Mouse (Mus musculus): ENCODE data around the gene Rbfox1.

Gene Rbfox1

DNA sequence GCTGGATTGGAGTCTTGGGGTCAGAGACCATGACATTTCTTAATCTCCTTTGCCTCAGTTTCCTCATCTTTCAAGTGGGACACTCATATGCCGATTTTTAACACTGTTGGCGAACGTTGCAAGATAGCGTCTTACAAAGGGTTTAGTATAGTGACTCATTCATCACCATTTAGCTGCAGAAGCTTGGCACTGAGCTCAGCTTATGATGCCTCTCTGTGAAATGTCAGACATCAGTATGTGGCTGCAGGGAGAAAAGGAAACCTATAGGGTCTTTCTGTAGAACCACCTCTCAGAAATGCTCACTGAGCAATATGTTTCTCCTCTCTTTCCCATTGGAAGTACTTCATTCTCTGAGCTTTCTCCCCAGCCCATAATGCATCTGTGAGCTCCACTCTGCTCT lies 356.2 kb downstream of the Rbfox1 start:
- DNase-seq = no peak

DNA sequence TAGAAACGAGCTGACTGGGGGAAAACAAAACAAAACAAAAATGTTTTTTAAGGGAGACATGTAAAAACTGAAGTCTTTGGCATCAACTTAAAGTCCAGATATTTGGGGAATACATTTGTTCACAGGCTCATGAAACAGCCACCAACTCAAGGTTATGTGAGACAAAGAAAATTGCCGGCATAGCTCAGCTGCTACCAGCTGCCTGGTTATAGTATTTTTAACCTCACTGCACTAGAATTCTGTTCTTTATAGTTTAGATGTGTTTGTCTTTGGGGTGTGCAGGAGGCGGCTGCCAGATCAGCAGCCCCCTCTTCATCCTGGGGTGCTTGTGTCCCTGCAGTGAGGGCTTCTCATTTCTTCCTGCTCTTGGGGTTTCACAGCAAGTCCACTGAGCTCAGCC lies 357.3 kb downstream of the Rbfox1 start:
- DNase-seq = no peak

DNA sequence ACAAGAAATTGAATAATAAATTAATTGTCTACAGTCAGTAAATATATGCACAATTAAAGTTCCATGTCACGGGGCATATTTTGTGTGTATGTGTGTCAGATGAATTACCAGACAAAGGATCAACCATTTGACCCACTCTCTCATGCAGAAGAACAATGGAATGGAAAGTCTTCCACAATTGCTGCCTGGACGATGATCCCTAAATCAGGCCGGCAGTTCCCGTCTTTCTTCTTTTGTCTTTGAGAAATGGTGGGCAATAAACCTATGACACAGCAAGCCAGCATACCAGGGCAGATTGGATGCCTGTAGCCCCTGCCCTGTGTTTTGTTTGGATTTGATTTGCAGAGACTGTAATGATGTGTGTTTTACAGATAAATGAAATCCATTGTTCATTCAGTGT lies 362.4 kb downstream of the Rbfox1 start:
- DNase-seq = peak; percentile 93

DNA sequence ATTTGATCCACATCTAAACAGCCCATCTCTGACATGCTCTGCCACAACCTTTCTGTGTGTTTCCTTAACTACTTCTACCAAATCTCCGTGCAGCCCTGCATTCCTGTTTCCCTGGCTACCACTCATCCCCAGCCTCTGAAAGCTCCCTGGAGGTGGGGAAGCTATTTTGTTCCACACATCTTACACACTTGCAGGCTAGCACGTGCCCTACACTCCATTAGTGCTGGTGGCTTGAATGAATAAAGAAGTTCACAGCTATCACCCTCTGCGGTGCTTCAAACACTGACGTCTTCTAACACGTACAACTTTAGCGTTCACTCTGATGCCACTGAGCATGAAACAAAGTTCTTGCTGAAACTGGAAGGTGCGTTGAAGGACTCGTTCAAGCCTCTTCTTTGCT lies 379.4 kb downstream of the Rbfox1 start:
- no peak for DNase-seq

DNA sequence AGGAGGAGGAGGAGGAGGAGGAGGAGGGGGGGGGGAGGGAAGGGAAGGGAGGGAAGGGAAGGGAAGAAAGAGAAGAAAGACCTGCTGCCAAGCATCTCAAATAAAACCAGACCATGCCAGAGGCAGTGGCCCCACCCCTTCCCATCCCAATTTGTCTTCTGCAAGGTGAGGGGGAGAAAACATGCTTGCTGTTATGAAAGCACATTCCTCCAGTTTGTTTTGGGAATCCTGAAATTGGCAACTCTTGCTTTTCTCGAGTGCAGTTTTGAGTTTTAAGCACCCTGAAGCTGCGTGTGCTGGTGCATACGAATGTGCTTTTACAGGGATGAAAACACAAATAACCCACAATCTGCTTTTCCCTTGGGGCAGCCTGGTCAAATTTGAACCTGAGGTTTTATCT lies 380.5 kb downstream of the Rbfox1 start:
- DNase-seq = no peak

DNA sequence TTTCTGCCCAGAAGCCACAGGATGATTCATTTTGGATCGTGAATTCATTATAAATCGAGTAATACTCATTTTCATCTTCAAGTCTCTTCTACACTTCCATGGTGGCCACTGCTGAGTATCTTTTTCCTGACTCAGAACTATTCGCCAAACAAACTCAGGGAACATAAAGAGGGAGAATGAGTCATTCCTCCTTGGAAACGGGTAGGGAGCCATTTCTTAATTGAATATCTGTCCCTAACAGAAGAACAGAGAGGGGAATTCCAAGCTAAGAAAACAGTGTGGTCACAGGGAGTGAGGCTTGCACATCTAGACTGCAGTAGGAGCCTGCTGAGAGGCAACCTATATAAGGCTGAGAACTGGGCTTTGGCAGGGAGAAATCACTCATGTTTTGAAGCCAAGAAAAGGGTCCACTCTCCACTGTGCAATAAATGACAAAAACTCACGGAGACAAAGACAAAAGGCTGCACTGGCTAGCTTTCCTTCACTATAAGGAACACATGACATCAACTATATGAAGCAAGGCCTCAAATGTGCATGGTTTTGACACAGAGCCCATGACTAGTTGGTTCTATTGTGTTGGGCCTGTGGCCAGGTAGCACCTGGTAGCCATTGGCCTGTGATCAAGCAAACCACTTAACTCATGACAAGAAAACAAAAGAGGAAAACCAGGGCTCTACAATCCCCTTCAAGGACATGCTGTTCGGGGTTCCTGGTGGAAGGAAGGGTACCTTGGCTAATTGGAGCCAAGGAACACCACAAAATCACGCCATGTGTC lies 386.6 kb downstream of the Rbfox1 start:
- DNase-seq = no peak

DNA sequence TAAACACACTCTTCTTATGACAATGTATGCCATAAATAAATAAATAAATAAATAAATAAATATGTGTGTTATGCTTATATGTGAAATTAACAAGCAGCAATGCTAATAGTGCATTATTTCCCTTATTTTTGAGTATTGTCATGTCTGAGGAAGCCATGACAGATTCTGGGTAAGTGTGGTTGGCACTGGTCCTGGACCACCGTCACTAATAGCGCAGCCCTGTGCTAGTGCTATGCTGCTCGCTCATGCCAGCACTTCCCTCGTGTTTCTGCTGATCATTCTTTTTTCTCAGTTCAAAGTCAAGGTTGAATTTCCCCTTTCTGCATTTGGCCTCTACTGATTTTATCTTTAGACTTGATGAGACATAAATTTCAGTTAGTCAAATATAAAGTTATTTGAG lies 398.3 kb downstream of the Rbfox1 start:
- no peak for DNase-seq

DNA sequence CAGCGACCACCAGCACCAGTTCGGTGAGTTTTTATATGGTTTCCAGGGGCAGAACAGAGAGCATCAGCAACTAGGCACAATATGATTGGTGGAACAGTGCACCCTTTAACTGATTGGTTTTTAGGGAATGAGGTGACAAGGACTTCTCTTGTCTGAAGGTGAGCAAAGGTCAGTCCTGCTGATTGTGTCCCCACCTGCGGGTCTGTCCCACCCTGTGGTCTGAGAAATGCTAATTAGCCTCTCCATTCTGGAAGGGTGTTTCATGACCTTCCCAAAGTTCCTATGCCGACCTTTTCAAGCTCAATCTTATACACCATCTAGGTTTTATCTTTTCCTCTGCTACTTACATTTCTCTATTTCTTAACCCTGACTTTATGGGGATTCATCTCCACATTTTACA lies 399.2 kb downstream of the Rbfox1 start:
- DNase-seq = no peak

DNA sequence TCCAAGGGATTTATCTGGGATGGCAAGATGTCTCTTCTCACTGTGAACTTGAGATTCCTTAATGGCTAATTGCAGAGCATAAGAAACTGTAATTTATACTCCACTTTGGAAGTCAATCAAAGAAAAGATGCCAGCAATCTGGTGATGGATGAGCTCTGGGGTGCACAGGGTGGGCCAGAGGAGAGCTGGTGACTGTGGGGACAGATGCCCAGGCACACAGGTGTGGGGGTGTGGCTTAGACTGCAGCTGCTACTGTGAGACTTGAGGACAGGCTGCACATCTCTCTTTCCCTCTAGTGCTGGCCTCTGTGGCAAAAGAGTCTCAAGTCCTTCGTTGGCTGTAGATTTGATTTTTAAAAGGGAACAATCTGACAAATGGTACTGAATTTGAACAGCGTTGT lies 402.5 kb downstream of the Rbfox1 start:
- no peak for DNase-seq

DNA sequence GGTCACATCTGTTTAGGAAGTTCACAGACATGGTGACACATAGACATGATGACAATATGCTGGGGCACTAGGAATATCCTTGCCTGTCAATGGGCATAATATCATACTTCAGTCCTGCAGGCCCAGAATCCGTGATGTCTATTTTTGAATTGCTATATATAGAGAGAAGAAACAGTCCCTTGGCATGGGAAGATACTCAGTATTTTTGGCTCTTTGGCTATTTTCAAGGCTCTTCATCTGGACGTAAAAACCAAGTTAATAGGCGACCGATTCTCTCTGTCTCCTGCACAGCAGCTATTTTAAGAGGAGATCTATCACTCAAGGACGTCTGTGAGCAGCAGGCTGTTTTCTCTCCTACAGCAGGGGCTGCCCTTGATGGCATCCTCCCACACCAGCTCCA lies 415.0 kb downstream of the Rbfox1 start:
- no peak for DNase-seq

DNA sequence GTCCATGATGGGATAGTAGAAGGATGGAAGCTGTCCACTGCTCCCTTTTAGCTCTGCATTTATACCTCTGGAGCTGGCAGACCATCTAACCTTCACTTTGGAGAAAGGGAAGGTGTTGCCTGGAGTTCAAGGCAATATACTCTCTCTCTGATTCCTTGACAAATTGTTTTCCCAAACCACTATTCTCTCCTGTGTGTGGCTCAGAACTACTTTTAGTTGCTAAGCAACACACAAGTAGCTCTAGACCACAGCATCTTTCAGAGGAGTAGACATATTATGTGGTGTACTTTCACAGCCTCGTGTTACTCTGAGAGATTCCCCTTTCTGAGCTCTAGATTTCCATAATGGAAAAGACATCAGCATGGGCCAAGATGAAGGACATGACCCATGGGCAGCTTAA lies 417.9 kb downstream of the Rbfox1 start:
- DNase-seq = no peak

DNA sequence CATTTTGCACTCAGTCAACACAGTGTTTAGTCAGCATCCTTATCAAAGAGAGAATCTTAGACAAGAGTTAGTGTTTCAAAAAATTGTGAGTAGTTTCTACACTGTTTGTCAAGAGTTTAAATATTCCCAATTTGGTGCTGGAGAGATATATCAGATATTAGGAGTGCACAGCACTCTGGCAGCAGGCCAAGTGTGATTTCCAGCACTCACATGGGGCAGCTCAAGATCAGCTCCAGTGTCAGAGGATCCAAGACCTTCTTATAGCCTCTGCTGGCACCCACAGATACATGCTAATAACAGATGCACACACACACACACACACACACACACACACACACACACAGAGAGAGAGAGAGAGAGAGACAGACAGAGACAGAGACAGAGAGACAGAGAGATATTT lies 424.8 kb downstream of the Rbfox1 start:
- DNase-seq = no peak

DNA sequence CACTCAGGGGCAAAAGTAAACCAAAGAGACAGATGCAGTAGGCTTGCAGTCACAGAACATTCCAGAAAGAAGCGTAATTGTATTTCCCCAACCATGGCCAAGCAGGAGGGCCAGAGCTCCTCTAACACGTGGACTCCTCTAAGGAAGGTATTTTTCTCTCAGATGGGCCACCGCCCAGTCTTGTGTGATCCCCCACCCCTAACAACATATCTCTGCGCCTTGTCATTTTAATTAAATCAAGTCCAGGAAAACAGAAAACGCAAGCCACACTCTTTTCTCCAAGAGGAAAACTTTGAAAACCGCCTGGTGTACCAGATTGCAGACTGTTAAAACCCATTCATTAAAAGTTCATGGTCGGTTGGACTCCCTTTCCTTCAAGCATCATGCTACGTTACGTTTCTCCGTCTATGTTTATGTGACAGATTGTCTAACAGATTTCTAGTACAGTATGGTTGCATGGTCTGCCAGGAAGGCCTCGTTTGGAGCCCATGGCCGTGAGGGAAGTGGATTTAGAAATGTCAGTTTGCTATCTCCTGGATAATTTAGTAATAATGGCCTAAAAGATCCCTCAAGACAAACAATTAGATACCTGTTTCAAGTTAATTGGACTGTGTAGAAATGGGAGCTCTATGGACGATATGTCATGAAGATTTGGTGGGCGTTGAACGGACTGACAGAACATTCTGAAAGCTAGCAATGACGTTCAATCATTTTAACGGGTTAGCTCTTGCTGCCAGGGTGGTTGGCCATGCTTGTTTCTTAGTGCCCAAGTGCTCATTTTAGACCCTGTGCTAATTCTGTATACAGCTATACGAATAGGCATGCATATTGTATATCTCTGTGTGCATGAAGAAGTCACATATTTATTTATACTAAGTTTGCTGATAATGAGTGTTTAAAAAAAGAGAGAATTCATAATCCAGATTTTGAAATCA lies 425.9 kb downstream of the Rbfox1 start:
- DNase-seq = peak; percentile 66

DNA sequence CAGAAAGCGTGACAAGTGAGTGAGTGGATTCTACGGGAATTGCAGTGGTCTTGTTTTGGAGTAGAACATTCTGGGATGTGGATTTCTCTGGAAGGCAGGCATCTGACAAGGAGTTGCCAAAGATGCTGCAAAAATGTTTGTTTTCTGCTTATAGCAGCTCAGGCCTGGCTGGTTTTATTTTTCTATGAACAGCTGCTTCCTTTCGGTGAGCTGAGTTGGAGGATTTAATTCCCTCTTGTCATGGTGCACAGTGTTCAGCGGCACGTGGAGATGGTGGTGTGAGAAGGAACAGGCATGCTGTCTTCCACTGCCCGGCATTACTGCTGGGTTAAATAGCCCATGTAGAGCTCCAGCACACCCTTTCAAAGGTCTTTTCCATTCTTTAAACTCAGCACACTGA lies 428.5 kb downstream of the Rbfox1 start:
- no peak for DNase-seq

DNA sequence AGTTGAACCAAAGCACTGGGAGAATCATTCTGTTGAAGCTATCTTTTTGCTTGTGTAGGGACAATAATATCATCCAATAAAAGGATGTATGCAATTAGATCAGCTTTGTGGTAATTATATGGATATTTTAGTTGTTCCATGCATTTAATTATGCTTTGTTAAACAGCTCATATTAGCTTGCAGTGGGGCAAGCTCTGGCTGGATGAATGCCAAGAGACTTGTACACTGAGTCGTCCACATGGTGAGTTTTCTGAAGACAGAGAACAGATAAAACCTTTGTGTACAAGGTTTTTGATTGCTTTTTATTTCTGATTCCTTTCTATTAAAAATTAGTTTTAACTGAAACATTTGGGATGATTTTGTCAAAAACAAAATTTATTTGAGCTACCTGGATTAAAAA lies 439.7 kb downstream of the Rbfox1 start:
- DNase-seq = peak; percentile 86

DNA sequence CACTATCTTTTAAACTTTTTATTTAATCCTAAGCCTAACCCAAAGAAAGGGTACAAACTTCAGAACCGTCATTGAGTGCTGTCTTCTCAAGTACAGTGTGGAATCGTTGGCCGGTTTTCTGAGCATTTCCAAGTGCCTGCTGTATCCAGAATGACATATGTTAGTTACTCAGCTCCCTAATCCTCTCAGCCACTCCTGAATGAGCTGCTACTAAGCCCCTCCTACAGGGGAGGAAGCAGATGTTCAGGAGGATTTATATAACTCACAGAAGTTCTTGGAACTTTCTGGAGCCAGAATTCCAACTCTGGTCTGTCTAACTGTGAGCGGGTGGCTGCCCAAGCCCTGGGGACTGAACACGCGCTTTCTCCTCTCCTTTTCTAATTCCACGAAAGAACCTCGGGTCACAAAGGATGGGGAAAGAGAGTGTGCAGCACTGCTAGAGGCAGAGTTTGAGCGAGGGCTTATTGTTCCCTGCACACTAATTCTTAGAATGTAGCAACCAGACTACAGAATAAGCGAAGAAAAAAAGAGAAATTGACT lies 446.3 kb downstream of the Rbfox1 start:
- DNase-seq = peak; percentile 64

DNA sequence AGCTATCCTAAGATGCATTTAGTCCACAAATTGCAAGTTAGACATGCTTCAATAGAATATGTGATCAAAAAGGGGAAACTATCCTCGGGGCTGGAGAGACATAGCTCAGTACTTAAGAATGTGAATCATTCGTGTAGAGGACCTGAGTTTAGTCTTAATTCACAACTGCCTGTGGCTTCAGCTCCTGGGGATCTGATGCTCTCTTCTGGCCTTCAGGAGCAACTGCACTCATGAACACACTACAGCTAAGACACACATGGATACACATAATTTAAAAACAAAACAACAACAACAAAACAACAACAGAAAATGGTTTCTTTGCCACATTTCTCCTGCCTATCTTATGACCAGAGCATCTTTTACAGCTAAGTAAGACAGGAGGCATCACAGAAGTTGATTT lies 448.1 kb downstream of the Rbfox1 start:
- no peak for DNase-seq

DNA sequence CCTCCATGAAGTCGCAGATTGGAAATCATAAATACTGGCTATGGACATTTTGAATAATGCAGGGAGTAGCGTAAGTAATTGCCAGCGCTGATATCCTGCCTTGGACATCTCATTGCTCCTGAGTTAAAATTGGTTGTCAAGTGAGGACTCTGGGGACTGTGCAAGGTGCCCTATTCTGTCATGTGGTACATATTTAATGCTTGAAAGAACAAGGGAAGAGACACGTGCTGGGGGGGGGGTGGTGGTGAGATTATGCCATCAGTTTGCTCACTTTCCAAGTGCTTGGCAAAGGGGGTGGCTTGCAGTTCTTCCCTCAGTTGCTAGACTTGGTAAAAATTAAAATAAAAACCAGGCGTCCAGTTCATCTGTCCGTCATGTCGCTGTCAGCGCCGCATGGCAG lies 462.9 kb downstream of the Rbfox1 start:
- no peak for DNase-seq

DNA sequence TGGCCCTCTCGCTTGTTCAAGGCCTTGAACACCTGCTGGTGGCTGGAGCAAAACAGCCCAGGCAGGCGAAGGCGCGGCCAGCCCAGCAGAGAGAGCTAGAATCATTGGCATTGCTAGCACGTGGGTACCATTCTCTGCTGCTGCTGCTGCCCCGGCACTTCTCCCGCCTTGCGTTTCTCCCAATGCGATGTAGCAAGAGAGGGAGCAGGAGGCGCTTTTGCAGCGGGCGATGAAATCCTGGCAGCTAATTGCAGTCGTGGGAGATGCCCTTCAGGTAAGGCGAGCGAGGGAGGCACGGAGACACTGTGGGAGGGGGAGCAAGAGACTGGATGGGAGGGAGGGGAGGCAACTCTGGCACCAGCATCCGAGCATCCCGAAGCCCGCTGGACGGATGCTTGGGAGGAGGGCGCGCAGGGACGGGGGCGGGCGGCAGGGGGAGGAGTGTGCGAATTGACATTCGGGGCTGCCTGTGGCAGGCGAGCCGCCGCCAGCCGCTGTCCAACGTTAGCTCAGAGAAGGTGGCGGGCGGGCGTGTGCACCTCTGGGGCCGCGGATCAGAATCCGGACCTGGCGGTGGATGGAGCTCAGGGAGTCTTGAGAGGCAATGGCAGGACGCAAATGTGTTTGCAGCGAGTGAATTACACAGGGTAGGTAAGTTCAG lies 463.6 kb downstream of the Rbfox1 start:
- DNase-seq = peak; percentile 74

DNA sequence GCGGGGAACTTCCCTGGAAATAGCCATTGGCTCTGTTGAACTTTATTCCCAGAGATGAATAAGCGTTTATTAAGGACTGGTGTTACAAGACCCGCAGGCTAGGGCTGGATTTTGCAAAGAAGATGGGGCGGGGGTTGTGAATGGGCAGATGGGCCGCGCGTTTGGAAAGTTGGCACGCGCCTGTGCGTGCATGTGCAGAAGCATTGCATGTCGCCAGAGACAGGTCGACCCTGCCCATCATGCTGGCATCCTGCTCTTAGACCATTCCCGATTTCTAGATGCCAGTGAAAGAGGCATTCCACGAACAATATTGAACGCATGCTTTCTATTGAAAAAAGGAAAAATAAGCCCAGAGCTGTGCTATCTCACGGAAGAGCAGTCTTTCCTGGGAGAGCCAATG lies 464.2 kb downstream of the Rbfox1 start:
- DNase-seq = no peak

DNA sequence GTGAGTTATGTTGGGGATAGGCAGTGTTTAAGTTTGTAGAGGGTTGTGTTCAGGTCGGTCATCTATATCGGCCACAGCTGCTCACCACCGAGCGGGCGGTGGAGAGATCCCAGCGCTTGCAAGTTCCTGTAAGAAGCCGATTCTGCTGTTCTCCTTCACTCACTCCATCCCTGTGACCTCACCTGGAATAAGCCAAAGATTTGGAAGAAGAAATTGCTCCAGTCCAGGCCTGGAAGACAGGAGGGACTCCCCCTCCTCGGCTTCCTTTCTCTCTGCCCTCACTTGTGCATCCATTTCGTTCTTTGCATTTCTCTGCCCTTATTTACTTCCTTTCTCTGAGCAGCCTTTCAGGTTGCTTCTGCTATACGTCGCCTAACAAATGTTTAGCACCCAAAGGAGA lies 465.1 kb downstream of the Rbfox1 start:
- DNase-seq = no peak

DNA sequence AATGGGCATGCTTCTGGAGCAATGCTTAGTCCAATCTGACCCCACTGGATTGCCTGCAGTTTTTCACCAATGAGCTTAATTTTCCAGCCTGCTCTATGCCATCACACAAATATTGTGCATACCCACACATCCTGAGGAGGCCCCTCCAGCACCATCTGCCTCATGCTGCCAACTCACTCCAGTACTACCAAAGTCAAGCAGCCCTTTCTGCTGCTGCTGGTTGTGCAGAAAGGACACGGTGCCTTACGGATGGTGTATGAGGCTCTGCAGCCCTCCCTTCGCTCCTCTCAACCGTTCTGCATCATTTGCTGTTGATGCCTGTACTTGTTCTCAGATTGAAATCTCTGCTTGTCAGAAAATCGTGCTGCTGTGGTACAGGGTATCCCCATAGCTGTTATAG lies 468.0 kb downstream of the Rbfox1 start:
- DNase-seq = no peak

DNA sequence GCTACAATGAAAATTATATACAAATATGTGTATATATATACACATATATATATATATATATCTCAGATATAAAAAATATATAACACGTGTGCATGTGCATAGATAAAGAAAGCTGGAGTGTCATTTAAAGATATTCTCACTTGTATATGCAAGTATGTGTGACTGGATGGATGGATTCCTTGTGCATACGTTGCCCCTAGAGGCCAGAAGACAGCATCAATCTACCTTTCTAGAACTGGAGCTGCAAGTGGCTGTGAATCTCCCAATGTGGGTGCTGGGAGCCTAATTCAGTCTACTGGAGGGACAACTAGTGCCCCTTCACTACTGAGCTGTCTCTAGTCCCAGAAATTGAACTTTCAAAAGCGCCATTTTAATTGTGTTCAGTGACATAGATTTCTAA lies 471.8 kb downstream of the Rbfox1 start:
- DNase-seq = peak; percentile 35

All from retina, postnatal 1 day (tissue).